Mouse (Mus musculus) heart, postnatal 0 days (tissue): Measurements from ENCODE around the gene Klhdc9. TPM values are rescaled to one million over a fixed set of nuclear protein-coding genes. Genes with fewer than 3 reads are reported as not detected.
A peak's percentile ranks its signal among the peaks of the same experiment; 100 is the strongest.

ENCODE experiments used
- ATAC-seq: fragments of 200-750 bp; cut with Nextera tagmentation; 2 replicates; pipeline ENCODE4 v1.8.0; 2017; ENCODE audit warnings: low read depth, moderate number of reproducible peaks, moderate library complexity; ENCODE audit not compliant: insufficient read depth
- DNase-seq: peaks from one replicate; pipeline ENCODE4 v3.0.0-alpha.2; 2016; ENCODE audit warnings: low spot score
- H3K27ac ChIP-seq: fragments of 300-500 bp; sonication (generic); 2 replicates; pipeline ENCODE4 v1.5.1; 2014; ENCODE audit warnings: low read depth, mild to moderate bottlenecking
- H3K27me3 ChIP-seq: fragments of 300-500 bp; sonication (generic); 2 replicates; pipeline ENCODE4 v1.6.1; 2014; ENCODE audit warnings: low read length, mixed read lengths; ENCODE audit not compliant: control insufficient read depth, insufficient read depth
- H3K36me3 ChIP-seq: fragments of 300-500 bp; sonication (generic); replicated peaks from 2 replicates; pipeline ENCODE4 v1.6.1; 2014; ENCODE audit warnings: low read length, mixed read lengths; ENCODE audit not compliant: control insufficient read depth, insufficient read depth
- H3K4me1 ChIP-seq: fragments of 300-500 bp; sonication (generic); 2 replicates; pipeline ENCODE4 v1.6.1; 2014; ENCODE audit warnings: antibody characterized with exemption; ENCODE audit not compliant: control insufficient read depth, insufficient read depth
- H3K4me2 ChIP-seq: fragments of 300-500 bp; sonication (generic); 2 replicates; pipeline ENCODE4 v1.6.1; 2014; ENCODE audit warnings: low read depth, mild to moderate bottlenecking, low read length, moderate library complexity
- H3K4me3 ChIP-seq: fragments of 300-500 bp; sonication (generic); 2 replicates; pipeline ENCODE4 v1.5.1; 2014; ENCODE audit warnings: low read depth, low read length
- H3K9ac ChIP-seq: fragments of 300-500 bp; sonication (generic); replicated peaks from 2 replicates; pipeline ENCODE4 v1.6.1; 2014; ENCODE audit warnings: low read depth, low read length, mixed read lengths
- H3K9me3 ChIP-seq: fragments of 300-500 bp; sonication (generic); replicated peaks from 2 replicates; pipeline ENCODE4 v1.6.1; 2016; ENCODE audit warnings: low read length; ENCODE audit not compliant: control insufficient read depth
- CTCF ChIP-seq: IDR thresholded peaks from 2 replicates; pipeline ENCODE4 v1.5.1; 2016; ENCODE audit warnings: antibody characterized with exemption, control low read depth, low read depth
- EP300 ChIP-seq: IDR thresholded peaks from 2 replicates; pipeline ENCODE4 v1.6.1; 2016; ENCODE audit warnings: antibody characterized with exemption, low read depth
- WGBS: fragments of 180-500 bp; shearing (Covaris S2); extraction: QIAGEN DNeasy Blood & Tissue Kit; methylation state at CpG from one replicate; pipeline ENCODE4 v1.1.7; 2014; 5-methylcytosine and 5-hydroxymethylcytosine counted together
- polyA plus RNA-seq: library from polyadenylated mRNA; unstranded; fragments of >200 nt; fragmentation: Nextera tagmentation; extraction: Ambion mirVana; gene quantifications from 2 replicates; pipeline ENCODE4 v1.2.1, GENCODE M21; 2015
- total RNA-seq: library from RNA; depleted of rRNA; stranded (reverse); fragments of >200 nt; gene quantifications from 2 replicates; pipeline ENCODE4 v1.2.3, GENCODE M21; 2014; ENCODE audit warnings: low replicate concordance

Gene Klhdc9
- total and polyA plus RNA-seq, 2 experiments from 2014 or later: 1.1 to 3.2 TPM

DNA sequence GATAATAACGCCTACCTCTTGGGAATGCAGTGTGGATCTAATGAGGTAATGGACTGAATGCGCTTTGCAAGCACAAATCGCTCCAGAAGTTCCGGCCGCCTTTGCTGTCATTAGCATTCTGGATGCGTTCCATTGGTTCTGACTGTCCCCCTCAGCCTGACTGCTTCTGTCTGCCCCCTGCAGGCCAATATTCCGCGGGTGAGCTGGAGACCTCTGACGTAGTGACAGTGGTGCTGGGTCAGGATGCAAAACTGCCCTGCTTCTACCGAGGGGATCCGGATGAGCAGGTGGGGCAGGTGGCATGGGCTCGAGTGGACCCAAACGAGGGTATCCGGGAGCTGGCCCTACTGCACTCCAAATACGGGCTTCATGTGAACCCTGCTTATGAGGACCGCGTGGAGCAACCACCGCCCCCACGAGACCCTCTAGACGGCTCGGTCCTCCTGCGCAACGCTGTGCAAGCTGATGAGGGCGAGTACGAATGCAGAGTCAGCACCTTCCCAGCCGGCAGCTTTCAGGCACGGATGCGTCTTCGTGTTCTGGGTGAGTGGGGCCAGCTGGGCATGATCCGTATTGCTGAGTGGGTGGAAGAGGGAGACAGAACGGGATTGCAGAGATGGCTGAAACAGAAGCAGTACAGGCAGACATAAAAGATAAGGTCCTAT, 19.5 kb upstream of the Klhdc9 start:
- peak; percentile 69 for DNase-seq
- H3K27me3 ChIP-seq: 0 out of 2 replicates have a peak, but pooled peaks cover 6% of the 10 kb centered on the region
- no peak overlapping the region for H3K27ac ChIP-seq
- 6% methylated on average over 31 of the region's 31 CpGs for WGBS
- H3K4me2 ChIP-seq: peak overlapping the region; percentile 44
- H3K9ac ChIP-seq: no peak overlapping the region
- peak overlapping the region; percentile 15 for H3K4me3 ChIP-seq
- peak; percentile 73 for ATAC-seq
- no peak for TF ChIP-seq EP300
- TF ChIP-seq CTCF: peak; percentile 76
- no peaks in the 10 kb centered on the region for H3K36me3 ChIP-seq
- peaks cover 3% of the 10 kb centered on the region; the same call in 1 of the 2 replicates for H3K4me1 ChIP-seq
- H3K9me3 ChIP-seq: no peaks in the 10 kb centered on the region

DNA sequence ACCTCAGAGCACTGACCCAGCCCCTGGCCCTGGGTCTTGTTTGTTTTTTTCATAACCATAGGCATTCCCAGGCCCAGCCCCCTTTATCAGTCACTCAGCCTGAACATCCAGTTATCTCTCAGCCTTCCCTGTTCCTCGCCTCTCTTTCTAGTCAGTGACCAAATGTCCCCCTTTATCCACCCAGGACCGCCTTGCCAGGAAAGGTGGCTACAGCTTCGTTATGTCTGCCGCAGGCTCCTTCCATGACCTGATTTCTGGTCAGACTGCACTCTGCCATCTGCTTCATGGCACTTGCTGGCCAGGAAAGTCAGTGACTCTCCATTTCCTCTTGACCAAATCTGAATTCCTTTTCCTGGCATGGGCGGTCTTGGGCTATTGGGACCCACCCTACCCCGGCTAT, 17.7 kb upstream of the Klhdc9 start:
- Histone ChIP-seq H3K27me3 (0 out of 2 replicates have a peak, but pooled peaks cover 6% of the 10 kb centered on the region), H3K4me3 (no peak overlapping the region), H3K4me2 (no peak overlapping the region), H3K9me3 (no peaks in the 10 kb centered on the region), H3K27ac (no peak overlapping the region), H3K36me3 (no peaks in the 10 kb centered on the region), H3K9ac (no peak overlapping the region), H3K4me1 (peaks cover 3% of the 10 kb centered on the region; the same call in 1 of the 2 replicates)
- WGBS: 68% methylated on average over 6 of the region's 6 CpGs
- DNase-seq: no peak
- no peak for ATAC-seq
- no peak for TF ChIP-seq CTCF
- no peak for TF ChIP-seq EP300

DNA sequence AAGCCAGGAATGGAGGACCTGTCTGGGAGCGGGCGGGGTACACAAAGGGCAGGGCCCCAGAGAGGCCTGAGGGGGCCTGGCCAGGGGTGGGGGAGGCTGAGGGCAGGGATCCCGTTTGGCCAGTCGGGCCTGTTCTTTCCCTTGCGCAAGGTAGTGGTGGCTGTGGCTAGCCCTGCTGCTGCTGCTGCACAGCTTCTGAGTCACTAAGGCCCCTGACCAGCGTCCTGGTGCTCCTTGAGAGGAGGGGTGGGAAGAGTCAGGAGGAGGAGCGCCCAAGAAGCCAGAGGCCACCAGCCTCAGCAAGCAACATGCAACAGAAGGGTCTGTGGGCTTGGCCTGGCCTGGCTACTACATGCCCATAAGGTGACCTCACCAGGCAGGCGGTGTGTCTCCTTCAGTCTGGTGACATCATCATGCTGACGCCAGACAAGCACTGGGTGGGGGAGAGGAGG, 15.1 kb upstream of the Klhdc9 start:
- ATAC-seq: no peak
- no peak overlapping the region for H3K4me2 ChIP-seq
- H3K36me3 ChIP-seq: no peaks in the 10 kb centered on the region
- DNase-seq: no peak
- peaks cover 3% of the 10 kb centered on the region; the same call in 1 of the 2 replicates for H3K4me1 ChIP-seq
- 42% methylated on average over 9 of the region's 9 CpGs for WGBS
- H3K27ac ChIP-seq: no peak overlapping the region
- TF ChIP-seq CTCF: no peak
- TF ChIP-seq EP300: no peak
- H3K27me3 ChIP-seq: 0 out of 2 replicates have a peak, but pooled peaks cover 17% of the 10 kb centered on the region
- H3K9me3 ChIP-seq: no peaks in the 10 kb centered on the region
- H3K9ac ChIP-seq: no peak overlapping the region
- no peak overlapping the region for H3K4me3 ChIP-seq

DNA sequence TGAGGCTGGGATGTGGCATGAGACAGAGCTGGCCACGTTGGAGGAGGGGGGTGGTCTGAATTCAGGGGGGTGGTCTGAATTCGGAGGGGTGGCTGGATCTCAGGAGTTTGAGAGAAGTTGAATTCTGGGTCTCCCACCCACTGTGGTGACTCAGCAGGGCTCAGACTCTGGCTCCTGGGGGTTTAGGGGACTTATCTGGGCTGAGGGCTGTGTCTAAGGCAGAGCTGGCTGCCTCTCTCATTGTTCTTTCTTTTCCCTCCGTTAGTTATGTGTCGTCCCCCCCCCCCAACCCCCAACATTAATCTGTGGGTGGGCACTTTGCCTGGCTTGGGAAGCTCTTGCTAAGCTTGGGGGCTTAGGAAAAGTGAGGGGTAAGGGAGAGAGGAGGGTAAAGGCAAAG, 13.3 kb upstream of the Klhdc9 start:
- Histone ChIP-seq H3K27me3 (0 out of 2 replicates have a peak, but pooled peaks cover 17% of the 10 kb centered on the region), H3K4me1 (no peaks in the 10 kb centered on the region), H3K27ac (no peak overlapping the region), H3K4me3 (no peak overlapping the region), H3K4me2 (no peak overlapping the region), H3K36me3 (no peaks in the 10 kb centered on the region), H3K9ac (no peak overlapping the region), H3K9me3 (no peaks in the 10 kb centered on the region)
- no peak for TF ChIP-seq EP300
- TF ChIP-seq CTCF: no peak
- no peak for DNase-seq
- no peak for ATAC-seq
- WGBS: 3% methylated on average over 3 of the region's 4 CpGs

DNA sequence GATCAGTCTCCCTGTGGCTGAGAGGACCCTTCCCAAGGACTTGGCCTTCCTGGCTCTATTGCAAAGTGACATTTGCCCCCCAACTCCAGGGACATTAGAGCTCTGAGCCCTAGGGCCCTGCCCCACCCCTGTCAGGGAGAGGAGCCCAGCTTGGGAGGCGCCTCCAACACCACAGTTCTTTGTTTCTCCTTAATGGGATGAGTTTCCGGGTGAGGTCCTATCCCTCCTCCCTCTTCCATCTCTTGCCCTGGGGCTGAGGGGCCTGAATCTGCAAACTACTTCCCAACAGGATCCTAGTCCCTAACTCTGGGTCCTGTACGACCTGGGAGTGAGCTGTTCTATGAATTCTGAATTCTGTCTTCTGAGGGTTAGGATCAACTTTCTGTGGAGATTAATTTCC, 12.3 kb upstream of the Klhdc9 start:
- H3K4me2 ChIP-seq: no peak overlapping the region
- WGBS: 62% methylated on average over 3 of the region's 3 CpGs
- H3K9ac ChIP-seq: no peak overlapping the region
- DNase-seq (no peak), ATAC-seq (no peak)
- TF ChIP-seq EP300 (no peak), CTCF (no peak)
- no peaks in the 10 kb centered on the region for H3K9me3 ChIP-seq
- no peaks in the 10 kb centered on the region for H3K36me3 ChIP-seq
- H3K4me3 ChIP-seq: no peak overlapping the region
- 0 out of 2 replicates have a peak, but pooled peaks cover 17% of the 10 kb centered on the region for H3K27me3 ChIP-seq
- H3K4me1 ChIP-seq: no peaks in the 10 kb centered on the region
- H3K27ac ChIP-seq: no peak overlapping the region
